Mouse (Mus musculus) lung, postnatal 14 days (tissue): ENCODE data around the gene Matk.

Experiments used
- DNase-seq: peaks from one replicate; pipeline ENCODE4 v3.0.0; 2021

The Matk gene

DNA sequence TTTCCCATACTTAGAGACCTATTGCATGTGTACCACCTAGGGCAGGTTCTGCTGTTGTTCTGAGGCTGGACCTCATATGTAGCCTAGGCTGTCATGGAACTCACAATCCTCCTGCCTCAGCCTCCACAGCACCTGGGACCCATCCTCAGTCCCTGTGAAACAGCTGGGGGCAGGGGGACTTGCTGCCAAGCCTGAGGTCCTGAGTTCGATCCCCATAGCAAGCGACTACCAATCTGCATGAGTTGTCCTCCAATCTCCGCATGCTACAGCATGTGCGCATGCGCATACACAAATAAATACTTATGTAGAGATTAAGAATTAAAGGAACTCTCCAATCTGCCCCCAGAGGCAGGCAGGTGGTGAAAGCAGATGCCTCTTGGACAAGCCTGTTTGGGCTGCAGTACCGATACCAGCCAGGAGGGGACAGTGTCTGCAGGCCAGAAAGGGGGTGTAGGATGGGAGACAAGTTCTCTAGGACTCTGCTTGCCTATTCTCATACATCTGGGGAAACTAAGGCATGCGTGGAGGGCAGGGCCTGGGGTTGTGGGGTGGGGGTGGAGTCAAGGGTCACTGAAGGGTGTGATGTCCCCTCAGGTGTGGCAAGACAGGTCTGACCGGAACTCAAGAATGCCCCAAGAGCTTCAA is 34.9 kb downstream of the Matk start:
- peak; percentile 70 for DNase-seq

GRCm38 (mm10) chr10:81288601-81289000 is 35.9 kb downstream of the Matk start:
- DNase-seq, result peak; percentile 70

- DNase-seq, result peak; percentile 75
Observed at GRCm38 (mm10) chr10:81289278-81289677, 36.5 kb downstream of the Matk start.

DNA sequence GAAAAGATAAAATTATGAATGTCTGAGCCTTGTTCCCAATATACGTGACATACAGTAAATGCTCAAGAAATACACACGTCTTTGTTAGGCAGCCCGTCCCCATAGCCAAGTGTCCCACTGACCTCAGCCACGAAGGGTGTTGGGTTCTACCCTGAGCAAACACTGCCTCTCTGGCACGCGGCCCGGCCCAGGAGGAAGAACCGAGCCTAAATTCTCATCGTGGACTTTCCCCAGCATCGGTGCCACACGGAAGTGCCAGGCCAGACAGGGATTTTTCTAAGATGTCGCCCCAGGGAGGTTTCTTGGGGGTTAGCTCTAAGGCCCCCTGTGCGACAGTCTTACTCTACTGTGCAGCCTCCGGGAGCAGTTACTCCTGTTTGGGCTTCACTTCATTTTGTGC is 37.1 kb downstream of the Matk start:
- DNase-seq, result peak; percentile 37

GRCm38 (mm10) chr10:81290698-81291460 is 38.1 kb downstream of the Matk start:
- DNase-seq, result peak; percentile 39

GRCm38 (mm10) chr10:81291511-81292104 is 38.9 kb downstream of the Matk start, which contains the start of gene Tjp3:
Gene Tjp3 (minus strand): TSS chr10:81291581.
- DNase-seq, result no peak

DNA sequence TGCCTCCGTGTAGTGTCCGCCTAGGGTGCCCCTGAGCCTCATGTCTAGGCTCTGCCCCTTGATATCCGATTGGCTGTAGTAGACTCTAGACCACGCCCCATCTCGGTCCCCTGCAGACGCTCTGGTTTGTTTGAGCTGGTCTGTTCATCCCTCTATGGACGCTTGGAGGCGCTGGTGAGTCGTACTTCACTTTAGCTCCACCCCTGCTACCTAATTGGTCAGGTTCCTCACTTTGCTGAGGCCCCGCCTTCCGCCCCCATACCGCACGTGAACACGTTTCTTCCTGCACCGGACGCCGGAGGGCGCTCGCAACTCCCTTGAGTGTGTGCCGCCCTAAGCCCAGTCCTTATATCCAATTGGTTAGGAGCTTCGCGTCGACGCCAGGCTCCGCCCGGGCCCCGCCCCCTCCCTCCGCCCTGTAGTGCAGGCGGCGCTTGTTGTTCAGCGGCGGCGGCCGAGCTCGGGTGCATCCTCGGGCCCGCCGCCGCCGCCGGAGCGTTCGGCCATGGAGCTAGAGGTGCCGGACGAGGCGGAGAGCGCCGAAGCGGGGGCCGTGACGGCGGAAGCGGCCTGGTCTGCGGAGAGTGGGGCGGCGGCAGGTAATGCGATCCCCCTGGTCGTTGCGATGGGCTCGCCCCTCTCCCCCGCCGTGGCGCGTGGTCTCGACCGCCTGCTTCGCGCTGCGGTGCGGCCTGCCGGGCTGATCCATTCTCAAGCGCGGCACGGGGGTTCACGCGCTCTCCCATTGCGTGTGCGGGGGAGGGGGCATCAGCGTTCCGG is 40.0 kb downstream of the Matk start, which contains the start of gene Pip5k1c:
Gene Pip5k1c, plus strand, starts transcription at position 410 of the 780 bp plus-strand sequence.
- DNase-seq, result peak; percentile 99

GRCm38 (mm10) chr10:81293334-81294030 is 40.7 kb downstream of the Matk start:
- DNase-seq, result no peak

DNA sequence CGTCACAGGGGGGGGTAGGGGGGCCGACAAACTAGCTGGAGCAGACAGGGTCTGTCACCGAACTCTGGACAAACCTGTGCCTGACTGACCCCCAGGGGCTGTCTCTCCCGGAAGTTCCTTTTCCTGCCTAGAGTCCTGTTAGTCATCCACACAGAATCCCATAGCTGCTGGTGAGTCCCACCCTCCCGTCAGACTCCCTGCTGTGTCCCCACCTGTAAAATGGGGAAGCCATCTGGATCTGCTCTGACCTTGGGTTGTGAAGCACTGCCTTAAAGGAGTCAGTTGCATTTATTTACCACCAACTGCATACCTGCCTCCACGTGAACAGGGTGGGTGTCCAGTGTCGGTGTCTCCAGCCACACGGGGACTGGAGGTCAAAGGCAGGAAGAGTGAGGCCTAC is 41.7 kb downstream of the Matk start:
- DNase-seq, result no peak

GRCm38 (mm10) chr10:81295185-81295584 is 42.5 kb downstream of the Matk start:
- DNase-seq, result no peak

GRCm38 (mm10) chr10:81297246-81297645 is 44.5 kb downstream of the Matk start:
- no peak for DNase-seq

- peak; percentile 66 for DNase-seq
Observed at GRCm38 (mm10) chr10:81297845-81298244, 45.1 kb downstream of the Matk start.

DNA sequence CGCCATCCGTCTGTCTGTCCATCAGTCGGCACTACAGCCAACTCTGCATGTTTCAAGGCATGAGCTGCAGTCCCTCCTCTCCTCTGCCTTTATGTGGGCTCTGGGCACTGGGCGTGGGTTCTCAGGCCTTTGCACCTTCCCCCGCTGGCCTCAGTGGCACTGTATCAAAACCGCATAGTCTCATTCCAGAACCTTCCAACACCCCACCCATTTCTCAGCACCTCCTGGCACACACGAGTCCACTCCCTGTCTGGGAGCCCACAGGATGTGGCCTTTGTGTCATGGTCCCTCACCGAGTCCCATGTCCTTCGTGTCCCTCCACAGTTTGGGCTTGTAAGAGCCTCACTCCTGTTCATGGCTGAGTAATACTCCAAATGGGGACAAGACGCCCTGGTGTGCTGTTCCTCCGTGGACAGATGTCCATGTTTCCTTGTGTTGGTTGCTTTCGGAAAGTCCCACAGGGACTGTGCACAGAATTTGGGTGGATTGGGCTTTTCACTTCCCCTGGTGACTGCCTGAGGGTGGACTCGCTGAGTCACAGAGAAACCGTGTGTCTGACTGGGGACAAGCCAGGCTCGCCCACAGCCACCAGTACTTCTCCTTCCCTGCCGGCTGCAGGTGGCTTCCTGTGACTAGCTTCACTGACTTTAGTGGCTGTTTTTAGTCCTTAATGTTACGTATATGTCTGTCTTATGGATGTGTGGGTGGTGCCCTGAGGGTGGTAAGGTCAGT is 45.8 kb downstream of the Matk start:
- DNase-seq, result peak; percentile 39

DNA sequence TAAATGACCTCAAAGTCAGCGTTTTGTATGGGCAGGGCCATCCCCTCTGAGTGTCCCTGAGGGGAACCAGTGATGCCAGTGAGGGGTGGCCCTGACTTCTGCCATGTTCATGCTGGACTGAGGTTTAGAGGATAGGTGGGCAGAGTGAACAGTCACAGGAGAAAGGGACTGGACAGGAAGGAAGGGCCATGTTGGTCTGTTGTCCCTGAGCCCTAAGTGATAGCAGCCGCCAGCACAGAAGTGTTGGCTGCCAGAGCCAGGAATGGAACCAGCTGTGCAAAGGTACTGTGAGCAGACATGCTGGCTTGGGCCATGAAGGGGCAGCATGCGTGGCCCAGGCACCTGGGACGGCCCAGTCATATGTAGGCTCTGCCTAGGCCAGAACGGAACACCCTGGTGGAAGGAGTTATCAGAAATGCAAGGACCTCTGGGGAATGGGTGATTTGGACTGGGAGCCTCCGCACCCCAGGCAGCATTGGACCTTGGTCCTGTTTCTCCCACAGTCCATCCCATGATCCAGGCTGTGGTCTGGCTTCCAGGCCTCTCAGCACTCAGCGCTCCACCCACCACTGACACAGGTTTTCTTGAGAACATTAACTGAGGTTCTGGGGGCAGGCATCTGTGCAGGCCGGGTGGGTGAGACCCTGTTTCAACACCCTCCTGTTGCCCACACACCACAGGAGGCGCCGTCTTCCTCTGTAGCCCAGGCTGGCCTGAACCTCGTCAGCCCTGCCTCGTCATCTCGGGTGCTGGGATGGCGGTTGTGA is 47.0 kb downstream of the Matk start:
- DNase-seq, result no peak

DNA sequence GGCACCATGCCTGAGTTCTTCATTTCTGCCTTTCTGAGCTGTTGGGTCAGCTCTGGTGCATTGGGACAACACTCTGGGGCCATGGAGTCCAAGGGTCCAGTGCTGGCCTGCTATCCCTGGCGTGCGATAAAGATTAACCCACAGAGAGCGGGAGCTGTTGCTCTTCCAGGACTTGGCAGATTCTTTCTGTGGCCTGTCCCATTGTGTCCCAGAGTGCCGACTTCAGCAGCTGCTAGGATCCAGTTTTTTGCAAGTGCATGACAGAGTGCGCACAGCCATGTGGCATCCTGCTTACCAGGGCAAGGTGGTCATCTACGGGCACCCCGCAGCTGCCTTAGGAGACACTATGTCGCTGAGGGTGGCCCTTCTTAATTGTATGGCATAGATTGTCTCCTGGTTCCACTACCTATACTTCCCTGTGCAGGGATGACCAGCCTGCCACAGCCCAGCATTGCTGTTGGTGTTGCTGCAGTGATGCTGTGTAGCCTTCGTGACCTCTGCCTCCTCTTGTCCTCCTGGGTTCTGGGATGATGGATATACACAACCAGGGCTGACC is 47.7 kb downstream of the Matk start:
- no peak for DNase-seq

DNA sequence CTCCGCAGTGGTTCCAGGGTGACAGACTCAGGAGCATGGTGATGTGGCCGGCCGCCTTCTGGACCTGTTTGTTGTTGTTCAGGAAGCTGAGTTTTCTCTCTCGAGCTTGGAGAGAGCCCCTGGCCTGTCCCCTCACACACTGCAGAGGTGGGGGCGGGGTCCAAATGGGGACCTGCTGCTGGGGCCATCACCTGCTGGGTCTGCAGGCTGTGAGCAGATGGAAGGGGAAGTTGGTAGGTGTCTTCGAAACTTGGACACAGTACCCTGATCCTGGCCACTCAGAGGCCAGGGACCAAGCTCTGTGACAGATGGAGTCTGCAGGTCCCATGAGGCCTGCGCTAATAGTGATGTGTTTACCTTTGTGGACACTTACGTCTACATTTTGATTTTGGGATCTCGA is 48.6 kb downstream of the Matk start:
- no peak for DNase-seq

DNA sequence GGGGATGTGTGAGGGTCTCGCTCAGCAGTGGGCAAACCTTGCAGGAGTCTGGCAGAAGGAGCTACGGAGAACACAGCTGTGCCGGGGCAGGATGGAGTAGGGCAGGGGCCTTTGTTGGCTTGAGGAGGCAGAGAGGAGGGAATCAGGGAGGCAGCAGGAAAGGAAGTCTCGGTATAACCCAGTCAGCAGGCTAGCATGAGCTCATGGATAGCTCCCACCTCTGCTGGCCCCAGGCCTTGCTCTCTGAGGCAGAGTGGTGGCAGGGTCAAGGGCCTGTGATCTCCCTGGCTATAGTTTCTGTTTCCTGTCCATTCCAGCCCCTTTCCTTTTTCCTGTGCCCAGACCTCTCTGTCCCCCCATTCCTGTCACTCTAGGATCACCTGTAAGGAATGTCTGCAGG is 49.6 kb downstream of the Matk start:
- DNase-seq, result no peak

GRCm38 (mm10) chr10:81302781-81303218 is 50.1 kb downstream of the Matk start:
- DNase-seq, result peak; percentile 40

GRCm38 (mm10) chr10:81303258-81303657 is 50.5 kb downstream of the Matk start:
- DNase-seq, result no peak

GRCm38 (mm10) chr10:81303761-81304160 is 51.0 kb downstream of the Matk start:
- DNase-seq, result no peak
